Mouse (Mus musculus): Measurements from ENCODE around the gene Ctnnb1. TPM values are rescaled to one million over a fixed set of nuclear protein-coding genes. Genes with fewer than 3 reads are reported as not detected.

Ctnnb1 gene
- polyA plus RNA-seq, 1 experiment from 2014 or later, result 667 TPM

DNA sequence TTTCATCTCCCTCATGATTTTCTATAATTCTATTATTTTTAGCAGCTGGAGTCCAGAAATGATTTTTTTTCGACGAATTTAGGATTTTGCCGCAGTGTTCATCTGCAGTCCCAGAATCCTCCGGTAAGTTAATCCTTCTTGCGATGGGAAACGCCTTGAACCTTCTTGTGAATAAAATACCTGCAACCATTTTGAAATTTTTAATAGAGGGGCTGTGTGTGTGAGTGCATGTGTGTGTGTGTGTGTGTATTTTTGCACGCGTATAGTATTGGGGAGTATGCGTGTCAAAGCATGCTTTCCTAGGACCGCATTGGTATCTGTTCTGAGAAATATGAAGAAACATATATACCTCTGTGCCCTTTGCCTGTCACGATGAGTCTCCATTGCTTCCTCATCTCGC lies 1.0 kb downstream of the Ctnnb1 start:
- Histone ChIP-seq H3K4me3 (replicated peaks) (peak overlapping the region; percentile 30), H3K9me3 (no peaks in the 10 kb centered on the region), H3K36me3 (no peaks in the 10 kb centered on the region), H3K27ac (peak overlapping the region; percentile 89), H3K4me1 (replicated peaks) (peaks cover 45% of the 10 kb centered on the region), H3K4me2 (replicated peaks) (peak overlapping the region; percentile 42), H3K27me3 (no peaks in the 10 kb centered on the region), H3K9ac (replicated peaks) (peak overlapping the region; percentile 54)
- WGBS, result 57% methylated on average over 12 of the region's 12 CpGs
- no peak for ATAC-seq

DNA sequence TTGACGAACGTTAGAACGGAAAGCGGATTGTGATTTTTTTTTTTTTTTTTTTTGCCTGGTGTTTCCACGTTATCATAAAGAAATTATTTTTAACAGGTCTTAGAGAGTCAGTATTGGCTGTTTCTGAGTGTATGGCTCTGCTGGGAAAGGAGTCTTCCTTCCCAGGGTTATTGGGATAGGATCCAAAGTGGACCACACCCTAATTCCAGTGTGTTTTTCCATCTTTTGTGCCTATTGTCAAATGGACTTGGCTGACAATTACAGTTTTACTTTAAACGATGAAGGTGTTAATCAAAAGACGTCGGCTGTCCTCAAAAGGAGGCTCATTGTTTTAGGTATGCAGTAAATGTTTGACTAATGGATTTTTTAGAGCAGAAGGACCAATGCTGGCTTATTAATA lies 1.8 kb downstream of the Ctnnb1 start:
- H3K27ac ChIP-seq, result peak overlapping the region; percentile 89
- no peaks in the 10 kb centered on the region for H3K36me3 ChIP-seq
- 55% methylated on average over 8 of the region's 8 CpGs for WGBS
- peak overlapping the region; percentile 42 for H3K4me2 ChIP-seq (replicated peaks)
- peak overlapping the region; percentile 30; the same call in 1 of the 2 replicates for H3K4me3 ChIP-seq (replicated peaks)
- peaks cover 53% of the 10 kb centered on the region for H3K4me1 ChIP-seq (replicated peaks)
- no peak overlapping the region for H3K9ac ChIP-seq (replicated peaks)
- no peak for ATAC-seq
- H3K27me3 ChIP-seq, result no peaks in the 10 kb centered on the region
- H3K9me3 ChIP-seq, result no peaks in the 10 kb centered on the region

DNA sequence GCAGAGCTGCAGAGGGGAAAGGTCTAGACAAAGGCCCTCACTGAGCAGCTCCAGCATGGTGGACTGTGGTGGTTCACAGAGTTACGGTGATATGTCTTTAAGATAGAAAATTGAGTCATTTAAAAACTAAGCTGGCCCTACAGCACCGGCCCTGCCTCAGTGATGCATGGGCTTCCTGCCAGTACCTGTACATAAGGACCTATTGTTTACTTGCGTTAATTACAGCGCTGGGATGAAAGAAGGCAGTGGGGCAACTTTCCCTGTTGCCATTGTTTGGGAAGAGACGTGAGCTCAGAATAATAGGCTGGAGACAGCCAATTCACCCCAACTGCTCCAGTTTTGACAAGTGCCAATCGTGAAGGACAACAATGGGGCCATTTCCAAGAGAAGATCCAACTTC lies 3.4 kb downstream of the Ctnnb1 start:
- no peak for ATAC-seq
- H3K4me1 ChIP-seq (replicated peaks), result peaks cover 62% of the 10 kb centered on the region
- 27% methylated on average over 6 of the region's 6 CpGs for WGBS
- no peak overlapping the region for H3K4me3 ChIP-seq (replicated peaks)
- no peak overlapping the region for H3K9ac ChIP-seq (replicated peaks)
- H3K27me3 ChIP-seq, result no peaks in the 10 kb centered on the region
- peak overlapping the region; percentile 48 for H3K4me2 ChIP-seq (replicated peaks)
- H3K36me3 ChIP-seq, result no peaks in the 10 kb centered on the region
- no peaks in the 10 kb centered on the region for H3K9me3 ChIP-seq
- peak overlapping the region; percentile 94 for H3K27ac ChIP-seq

GRCm38 (mm10) chr9:120932797-120933586 lies 4.0 kb downstream of the Ctnnb1 start:
- Histone ChIP-seq H3K4me1 (replicated peaks) (peaks cover 69% of the 10 kb centered on the region), H3K27me3 (no peaks in the 10 kb centered on the region), H3K27ac (peak overlapping the region; percentile 94), H3K4me3 (replicated peaks) (peak overlapping the region; percentile 97), H3K9me3 (no peaks in the 10 kb centered on the region), H3K4me2 (replicated peaks) (peak overlapping the region; percentile 98), H3K9ac (replicated peaks) (peak overlapping the region; percentile 88), H3K36me3 (no peaks in the 10 kb centered on the region)
- peak; percentile 89 for ATAC-seq
- whole genome bisulfite sequencing, result 5% methylated on average over 71 of the region's 78 CpGs

DNA sequence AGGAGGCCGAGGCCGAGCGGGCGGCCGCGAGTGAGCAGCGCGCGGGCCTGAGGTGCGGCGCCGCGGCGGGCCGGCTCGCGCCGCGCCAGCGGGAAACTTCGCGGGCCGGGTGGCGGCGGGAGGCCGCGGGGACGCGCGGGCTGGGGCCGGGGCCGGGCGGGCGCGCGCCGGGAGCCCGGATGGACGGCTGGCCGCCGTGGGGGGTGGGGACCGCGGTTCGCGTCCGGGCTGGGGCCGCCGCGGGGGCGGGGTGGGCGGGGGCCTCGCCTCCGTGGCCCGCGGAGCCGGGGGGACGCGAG lies 4.5 kb downstream of the Ctnnb1 start:
- H3K4me3 ChIP-seq (replicated peaks), result peak overlapping the region; percentile 97
- peak; percentile 12; the same call in 1 of the 2 replicates for ATAC-seq
- H3K9me3 ChIP-seq, result no peaks in the 10 kb centered on the region
- H3K9ac ChIP-seq (replicated peaks), result peak overlapping the region; percentile 88
- peak overlapping the region; percentile 94 for H3K27ac ChIP-seq
- H3K4me2 ChIP-seq (replicated peaks), result peak overlapping the region; percentile 98
- H3K27me3 ChIP-seq, result no peaks in the 10 kb centered on the region
- peaks cover 70% of the 10 kb centered on the region for H3K4me1 ChIP-seq (replicated peaks)
- WGBS, result 0% methylated on average over 13 of the region's 58 CpGs
- H3K36me3 ChIP-seq, result no peaks in the 10 kb centered on the region

DNA sequence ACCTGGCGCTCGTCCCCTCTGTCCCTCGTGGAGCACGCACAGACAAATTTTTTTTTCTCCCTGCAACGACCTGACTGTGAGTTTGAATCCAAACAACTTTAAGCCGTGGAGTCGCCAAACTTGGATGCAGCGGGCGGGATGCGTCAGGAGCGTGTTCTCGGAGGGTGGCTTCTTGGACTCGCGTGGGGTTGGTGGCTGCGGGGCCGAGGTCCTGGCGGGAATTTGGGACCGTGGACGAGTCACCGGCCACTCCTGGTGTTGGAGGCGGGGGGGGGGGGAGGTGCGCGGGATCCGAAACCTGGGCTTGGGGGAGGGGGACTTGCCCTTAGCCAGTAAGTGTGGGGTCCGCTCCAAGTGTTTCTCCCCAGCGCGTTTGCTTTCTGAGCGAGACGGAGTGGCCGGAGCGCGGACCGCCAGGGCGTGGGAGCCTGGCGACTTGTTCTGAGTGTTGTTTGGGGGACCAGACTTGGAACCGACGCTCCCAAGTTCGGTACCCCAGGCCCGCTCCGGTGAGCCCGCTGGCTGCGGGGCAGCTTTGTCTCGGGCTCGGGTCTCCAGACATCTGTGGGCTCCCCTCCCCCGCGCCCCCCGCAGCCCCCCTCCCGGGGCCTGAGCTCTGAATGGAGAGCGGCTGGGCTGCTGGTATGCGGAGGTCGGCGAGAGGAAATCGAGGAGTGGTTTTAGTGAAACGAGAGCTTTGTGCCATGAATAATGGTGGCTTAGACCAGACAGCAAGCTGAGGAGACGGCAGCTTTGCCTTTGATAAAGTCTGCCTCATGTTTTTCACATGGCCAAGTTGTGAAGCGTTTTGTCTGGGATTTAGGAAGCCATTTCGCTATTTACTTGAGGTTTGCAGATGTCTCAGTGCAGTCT lies 5.1 kb downstream of the Ctnnb1 start:
- Histone ChIP-seq H3K27ac (peak overlapping the region; percentile 94), H3K4me1 (replicated peaks) (peaks cover 70% of the 10 kb centered on the region), H3K4me2 (replicated peaks) (peak overlapping the region; percentile 98), H3K36me3 (no peaks in the 10 kb centered on the region), H3K4me3 (replicated peaks) (peak overlapping the region; percentile 97), H3K27me3 (no peaks in the 10 kb centered on the region), H3K9me3 (no peaks in the 10 kb centered on the region), H3K9ac (replicated peaks) (peak overlapping the region; percentile 88)
- WGBS, result under 1% methylated on average over 54 of the region's 57 CpGs
- peak; percentile 38 for ATAC-seq

- ATAC-seq, result no peak
- peak overlapping the region; percentile 98 for H3K4me2 ChIP-seq (replicated peaks)
- H3K27ac ChIP-seq, result peak overlapping the region; percentile 94
- H3K4me3 ChIP-seq (replicated peaks), result peak overlapping the region; percentile 97
- no peaks in the 10 kb centered on the region for H3K27me3 ChIP-seq
- peaks cover 79% of the 10 kb centered on the region for H3K4me1 ChIP-seq (replicated peaks)
- no peaks in the 10 kb centered on the region for H3K9me3 ChIP-seq
- peak overlapping the region; percentile 88 for H3K9ac ChIP-seq (replicated peaks)
- 9% methylated on average over 14 of the region's 14 CpGs for WGBS
- H3K36me3 ChIP-seq, result no peaks in the 10 kb centered on the region
Observed at GRCm38 (mm10) chr9:120934821-120935633, 6.0 kb downstream of the Ctnnb1 start.

DNA sequence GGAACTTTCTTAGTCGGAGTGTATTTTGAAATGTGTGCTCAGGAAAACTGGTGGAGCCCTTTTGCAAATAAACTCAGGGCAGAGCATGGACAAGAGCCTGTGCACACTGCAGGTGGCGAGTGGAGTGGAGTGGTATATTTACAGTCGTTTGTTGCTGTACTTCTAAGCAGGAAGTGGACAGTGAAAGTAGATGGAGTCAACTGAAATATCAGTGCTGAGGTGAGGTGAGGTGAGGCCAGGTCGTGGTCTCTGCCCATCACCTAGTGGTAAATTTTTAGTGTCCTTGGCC lies 6.6 kb downstream of the Ctnnb1 start:
- no peaks in the 10 kb centered on the region for H3K9me3 ChIP-seq
- H3K4me3 ChIP-seq (replicated peaks), result peak overlapping the region; percentile 97
- H3K27ac ChIP-seq, result no peak overlapping the region
- H3K4me2 ChIP-seq (replicated peaks), result peak overlapping the region; percentile 98
- H3K9ac ChIP-seq (replicated peaks), result peak overlapping the region; percentile 88
- peaks cover 80% of the 10 kb centered on the region for H3K4me1 ChIP-seq (replicated peaks)
- no peak for ATAC-seq
- H3K36me3 ChIP-seq, result no peaks in the 10 kb centered on the region
- no peaks in the 10 kb centered on the region for H3K27me3 ChIP-seq
- WGBS, result 17% methylated on average over 4 of the region's 4 CpGs

GRCm38 (mm10) chr9:120936351-120936750 lies 7.3 kb downstream of the Ctnnb1 start:
- WGBS, result 27% methylated on average over 8 of the region's 8 CpGs
- Histone ChIP-seq H3K4me2 (replicated peaks) (peak overlapping the region; percentile 98), H3K36me3 (no peaks in the 10 kb centered on the region), H3K4me1 (replicated peaks) (peaks cover 80% of the 10 kb centered on the region), H3K27me3 (no peaks in the 10 kb centered on the region), H3K9ac (replicated peaks) (peak overlapping the region; percentile 50), H3K9me3 (no peaks in the 10 kb centered on the region), H3K4me3 (replicated peaks) (peak overlapping the region; percentile 97), H3K27ac (no peak overlapping the region)
- ATAC-seq, result no peak

DNA sequence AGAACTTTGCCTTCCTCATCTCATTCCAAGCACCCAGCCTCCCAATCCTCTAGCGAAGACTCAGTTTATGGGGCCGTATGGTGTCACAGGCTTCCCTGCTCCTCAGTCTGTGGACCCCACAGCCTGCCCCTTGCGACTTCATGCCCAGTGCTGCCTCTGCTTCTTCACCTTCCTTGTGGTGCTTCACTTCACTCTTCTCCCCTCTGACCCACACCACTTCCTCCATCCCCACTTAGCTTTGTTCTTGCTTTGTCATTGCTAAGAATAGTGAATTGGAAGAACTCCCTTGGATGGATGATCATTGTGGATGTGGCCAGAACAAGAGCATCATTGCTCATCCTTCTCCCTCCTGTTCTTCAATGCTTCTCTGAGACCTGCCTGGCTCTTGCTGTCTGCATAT lies 11.8 kb downstream of the Ctnnb1 start:
- Histone ChIP-seq H3K27me3 (no peaks in the 10 kb centered on the region), H3K4me3 (replicated peaks) (no peak overlapping the region), H3K36me3 (no peaks in the 10 kb centered on the region), H3K4me2 (replicated peaks) (no peak overlapping the region), H3K4me1 (replicated peaks) (peaks cover 96% of the 10 kb centered on the region), H3K27ac (no peak overlapping the region), H3K9ac (replicated peaks) (no peak overlapping the region), H3K9me3 (no peaks in the 10 kb centered on the region)
- ATAC-seq, result no peak
- WGBS, result 86% methylated on average over 3 of the region's 3 CpGs

- Histone ChIP-seq H3K9me3 (no peaks in the 10 kb centered on the region), H3K4me3 (replicated peaks) (no peak overlapping the region), H3K4me2 (replicated peaks) (no peak overlapping the region), H3K9ac (replicated peaks) (no peak overlapping the region), H3K4me1 (replicated peaks) (peaks cover 87% of the 10 kb centered on the region), H3K36me3 (no peaks in the 10 kb centered on the region), H3K27me3 (no peaks in the 10 kb centered on the region), H3K27ac (no peak overlapping the region)
- 89% methylated on average over 1 of the region's 1 CpGs for WGBS
- no peak for ATAC-seq
Observed at GRCm38 (mm10) chr9:120943757-120944156, 14.7 kb downstream of the Ctnnb1 start.

GRCm38 (mm10) chr9:120944211-120944610 lies 15.2 kb downstream of the Ctnnb1 start:
- Histone ChIP-seq H3K9ac (replicated peaks) (no peak overlapping the region), H3K36me3 (no peaks in the 10 kb centered on the region), H3K9me3 (no peaks in the 10 kb centered on the region), H3K27ac (no peak overlapping the region), H3K27me3 (no peaks in the 10 kb centered on the region), H3K4me2 (replicated peaks) (no peak overlapping the region), H3K4me3 (replicated peaks) (no peak overlapping the region), H3K4me1 (replicated peaks) (peaks cover 86% of the 10 kb centered on the region)
- 88% methylated on average over 3 of the region's 3 CpGs for WGBS
- no peak for ATAC-seq

Data from midbrain, embryonic 13.5 days (tissue).